Mouse (Mus musculus) midbrain, embryonic 15.5 days (tissue): ENCODE measurements at regions not wholly inside any gene's neighbourhood (a gene's known extent, or its start where the extent isn't known, plus 50 kb on each side); places are given as distances from the start of the nearest gene placed in this dataset.

Experiments used
- ATAC-seq: fragments of 200-750 bp; cut with Nextera tagmentation; replicated peaks from 2 replicates; pipeline ENCODE4 v1.8.0; 2017; ENCODE audit warnings: moderate TSS enrichment
- H3K27ac ChIP-seq: fragments of 300-500 bp; sonication (generic); 2 replicates; pipeline ENCODE4 v1.5.1; 2015; ENCODE audit warnings: mild to moderate bottlenecking, inconsistent platforms
- H3K27me3 ChIP-seq: fragments of 300-500 bp; sonication (generic); replicated peaks from 2 replicates; pipeline ENCODE4 v1.6.1; 2015; ENCODE audit warnings: inconsistent platforms
- H3K36me3 ChIP-seq: fragments of 300-500 bp; sonication (generic); replicated peaks from 2 replicates; pipeline ENCODE4 v1.6.1; 2015; ENCODE audit warnings: inconsistent platforms
- H3K4me1 ChIP-seq: fragments of 300-500 bp; sonication (generic); 2 replicates; pipeline ENCODE4 v1.6.1; 2015; ENCODE audit warnings: inconsistent platforms
- H3K4me2 ChIP-seq: fragments of 300-500 bp; sonication (generic); 2 replicates; pipeline ENCODE4 v1.6.1; 2015; ENCODE audit warnings: inconsistent platforms, mild to moderate bottlenecking, moderate library complexity
- H3K4me3 ChIP-seq: fragments of 300-500 bp; sonication (generic); 2 replicates; pipeline ENCODE4 v1.5.1; 2015; ENCODE audit warnings: mild to moderate bottlenecking, inconsistent platforms
- H3K9ac ChIP-seq: fragments of 300-500 bp; sonication (generic); 2 replicates; pipeline ENCODE4 v1.6.1; 2015; ENCODE audit warnings: mild to moderate bottlenecking, inconsistent platforms
- H3K9me3 ChIP-seq: fragments of 300-500 bp; sonication (generic); 2 replicates; pipeline ENCODE4 v1.6.1; 2016; ENCODE audit warnings: inconsistent platforms
- WGBS: fragments of 180-500 bp; shearing (Covaris S2); methylation state at CpG from one replicate; pipeline ENCODE4 v1.1.7; 2015; ENCODE audit warnings: mixed read lengths; 5-methylcytosine and 5-hydroxymethylcytosine counted together

DNA sequence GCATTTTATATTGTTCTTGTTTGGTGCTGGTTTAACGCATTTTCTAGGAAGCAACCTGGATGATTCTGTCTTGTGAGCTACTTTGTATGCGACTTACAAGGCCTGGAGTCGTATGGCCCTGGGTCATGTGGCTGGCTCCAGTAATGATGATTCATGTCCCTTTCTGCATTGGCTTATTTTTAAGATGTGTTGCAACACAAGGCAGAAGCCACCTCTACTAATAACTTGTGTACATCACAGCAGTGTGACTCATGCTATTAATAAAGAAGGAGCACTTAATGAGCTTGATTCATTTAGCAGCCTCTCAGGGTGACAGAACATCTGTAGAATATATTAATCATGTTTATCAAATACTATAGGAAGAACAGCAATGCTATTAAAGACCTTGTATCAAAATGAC lies 84.0 kb downstream of the Slc5a7 start:
- WGBS = 80% methylated on average over 3 of the region's 3 CpGs
- H3K4me2 ChIP-seq = no peak overlapping the region
- no peaks in the 10 kb centered on the region for H3K27me3 ChIP-seq
- no peaks in the 10 kb centered on the region for H3K4me1 ChIP-seq
- no peaks in the 10 kb centered on the region for H3K36me3 ChIP-seq
- no peak overlapping the region for H3K9ac ChIP-seq
- ATAC-seq = no peak
- H3K9me3 ChIP-seq = no peaks in the 10 kb centered on the region
- H3K27ac ChIP-seq = no peak overlapping the region
- H3K4me3 ChIP-seq = no peak overlapping the region

GRCm38 (mm10) chr17:54201710-54202109 lies 97.1 kb downstream of the Slc5a7 start:
- H3K4me1 ChIP-seq = no peaks in the 10 kb centered on the region
- no peaks in the 10 kb centered on the region for H3K27me3 ChIP-seq
- no peak overlapping the region for H3K4me2 ChIP-seq
- H3K27ac ChIP-seq = no peak overlapping the region
- no peak overlapping the region for H3K4me3 ChIP-seq
- no peaks in the 10 kb centered on the region for H3K9me3 ChIP-seq
- no peaks in the 10 kb centered on the region for H3K36me3 ChIP-seq
- ATAC-seq = peak; percentile 62; the same call in 1 of the 2 replicates
- no peak overlapping the region for H3K9ac ChIP-seq
- 52% methylated on average over 3 of the region's 3 CpGs for WGBS

DNA sequence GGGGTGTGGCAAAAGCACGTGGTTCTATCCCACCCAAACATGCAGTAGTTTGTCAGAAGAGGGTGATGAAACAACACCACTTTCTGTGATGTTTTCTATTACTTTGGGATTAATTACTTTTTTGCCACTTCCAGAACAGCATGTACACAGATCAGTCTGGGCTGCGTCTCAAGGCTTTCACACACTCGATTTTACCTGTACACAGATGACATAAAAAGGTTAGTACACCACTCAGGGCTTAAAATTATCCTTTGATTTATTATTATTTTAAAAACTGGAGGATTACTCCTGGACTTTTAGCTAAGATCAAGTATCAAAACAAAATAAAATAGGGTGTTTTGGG lies 106.6 kb downstream of the Slc5a7 start:
- Histone ChIP-seq H3K9ac (no peak overlapping the region), H3K9me3 (no peaks in the 10 kb centered on the region), H3K36me3 (no peaks in the 10 kb centered on the region), H3K4me3 (no peak overlapping the region), H3K4me2 (no peak overlapping the region), H3K27ac (no peak overlapping the region), H3K4me1 (0 out of 2 replicates have a peak, but pooled peaks cover 5% of the 10 kb centered on the region), H3K27me3 (no peaks in the 10 kb centered on the region)
- 55% methylated on average over 3 of the region's 3 CpGs for WGBS
- no peak; the same call in 1 of the 2 replicates for ATAC-seq

DNA sequence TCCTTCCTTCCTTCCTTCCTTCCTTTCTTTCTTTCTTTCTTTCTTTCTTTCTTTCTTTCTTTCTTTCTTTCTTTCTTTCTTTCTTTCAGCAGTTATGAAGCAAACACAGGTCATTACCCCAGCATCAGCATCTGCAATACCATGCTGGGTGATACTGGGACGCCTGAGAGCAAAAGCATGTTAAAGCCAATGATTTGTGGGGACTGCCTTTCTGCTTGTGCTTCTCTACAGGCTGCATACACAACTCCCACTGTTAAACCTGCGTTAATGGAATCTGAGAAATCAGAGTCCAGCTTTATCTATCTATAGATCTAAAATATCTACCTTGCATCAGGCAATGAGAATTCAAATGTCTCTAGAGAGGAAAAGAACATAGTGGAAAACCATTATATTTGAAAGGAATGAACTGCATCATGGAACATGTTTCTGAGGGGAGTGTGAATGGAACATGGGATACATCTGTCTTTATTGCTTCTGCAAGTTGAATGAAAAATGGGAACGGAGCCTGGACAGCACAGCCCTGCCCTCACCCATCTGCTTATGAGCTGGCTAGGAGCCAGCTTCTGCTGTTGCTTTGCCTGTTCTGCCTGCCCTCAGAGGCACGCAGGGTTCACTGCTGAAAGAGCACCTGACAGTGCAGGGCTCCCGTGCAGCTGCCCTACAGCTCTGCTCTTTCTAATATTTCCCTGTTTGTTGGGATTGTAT lies 107.2 kb downstream of the Slc5a7 start:
- H3K4me2 ChIP-seq = no peak overlapping the region
- 43% methylated on average over 5 of the region's 5 CpGs for WGBS
- no peaks in the 10 kb centered on the region for H3K36me3 ChIP-seq
- ATAC-seq = peak; percentile 96
- H3K4me3 ChIP-seq = no peak overlapping the region
- H3K9ac ChIP-seq = no peak overlapping the region
- H3K27me3 ChIP-seq = no peaks in the 10 kb centered on the region
- H3K4me1 ChIP-seq = 0 out of 2 replicates have a peak, but pooled peaks cover 5% of the 10 kb centered on the region
- H3K9me3 ChIP-seq = no peaks in the 10 kb centered on the region
- no peak overlapping the region for H3K27ac ChIP-seq

GRCm38 (mm10) chr17:54188997-54189553 lies 109.8 kb downstream of the Slc5a7 start:
- Histone ChIP-seq H3K4me2 (no peak overlapping the region), H3K4me1 (0 out of 2 replicates have a peak, but pooled peaks cover 5% of the 10 kb centered on the region), H3K9me3 (no peaks in the 10 kb centered on the region), H3K4me3 (no peak overlapping the region), H3K9ac (no peak overlapping the region), H3K27me3 (no peaks in the 10 kb centered on the region), H3K36me3 (no peaks in the 10 kb centered on the region), H3K27ac (no peak overlapping the region)
- ATAC-seq = no peak

DNA sequence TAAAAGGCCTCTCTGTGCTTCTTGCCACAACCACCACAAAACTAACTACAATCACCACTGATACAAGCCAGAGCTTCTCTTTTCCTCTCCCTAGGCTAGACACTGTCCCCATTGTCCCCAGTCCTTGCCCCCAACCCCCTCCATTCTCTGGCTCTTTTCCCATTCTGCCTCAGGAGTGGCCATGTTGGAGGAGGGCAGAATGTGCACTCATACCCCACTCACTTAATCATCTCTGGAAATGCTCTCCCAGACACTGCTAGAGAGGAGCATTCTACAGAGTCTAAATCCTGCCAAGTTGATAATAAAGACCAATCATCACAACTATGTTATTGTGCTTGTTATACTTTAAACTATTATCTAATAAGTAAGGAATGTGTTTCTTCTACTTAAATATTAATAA lies 116.8 kb downstream of the Slc5a7 start:
- ATAC-seq = no peak

GRCm38 (mm10) chr17:54180563-54180962 lies 118.3 kb downstream of the Slc5a7 start:
- no peak for ATAC-seq
- no peak overlapping the region for H3K27ac ChIP-seq
- H3K27me3 ChIP-seq = no peaks in the 10 kb centered on the region
- no peak overlapping the region for H3K4me2 ChIP-seq
- no peak overlapping the region for H3K9ac ChIP-seq
- no peaks in the 10 kb centered on the region for H3K9me3 ChIP-seq
- 89% methylated on average over 2 of the region's 2 CpGs for WGBS
- no peaks in the 10 kb centered on the region for H3K36me3 ChIP-seq
- H3K4me3 ChIP-seq = no peak overlapping the region
- no peaks in the 10 kb centered on the region for H3K4me1 ChIP-seq

More for the DNA sequence above, 116.8 kb downstream of the Slc5a7 start:
- Histone ChIP-seq H3K9me3 (no peaks in the 10 kb centered on the region), H3K9ac (no peak overlapping the region), H3K4me3 (no peak overlapping the region), H3K4me1 (no peaks in the 10 kb centered on the region), H3K36me3 (no peaks in the 10 kb centered on the region), H3K27ac (no peak overlapping the region), H3K27me3 (no peaks in the 10 kb centered on the region), H3K4me2 (no peak overlapping the region)

GRCm38 (mm10) chr17:54170762-54171161 lies 128.1 kb downstream of the Slc5a7 start:
- WGBS = 67% methylated on average over 1 of the region's 1 CpGs
- Histone ChIP-seq H3K27me3 (no peaks in the 10 kb centered on the region), H3K4me1 (no peaks in the 10 kb centered on the region), H3K27ac (no peak overlapping the region), H3K36me3 (no peaks in the 10 kb centered on the region), H3K9ac (no peak overlapping the region), H3K9me3 (no peaks in the 10 kb centered on the region), H3K4me2 (no peak overlapping the region), H3K4me3 (no peak overlapping the region)
- ATAC-seq = no peak

DNA sequence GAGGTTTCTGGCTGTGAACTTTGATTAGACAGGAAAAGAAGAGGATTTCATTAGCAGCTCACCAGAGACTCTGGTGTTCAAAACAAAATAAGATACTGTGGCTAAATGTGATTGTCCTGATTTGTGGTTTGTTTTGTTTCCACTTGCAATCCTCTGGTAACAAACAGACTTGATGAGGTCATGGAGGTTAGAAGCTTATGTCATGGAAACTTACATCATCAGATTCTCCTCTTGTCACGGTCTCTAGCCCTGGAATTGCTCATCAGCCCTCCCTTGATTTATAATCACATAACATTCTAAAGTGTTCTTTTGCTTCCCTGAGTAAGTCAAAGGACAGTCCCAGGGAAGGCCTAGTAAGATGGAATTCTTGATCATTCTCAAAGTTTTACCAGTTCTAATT lies 130.8 kb downstream of the Slc5a7 start:
- no peak for ATAC-seq
- Histone ChIP-seq H3K36me3 (no peaks in the 10 kb centered on the region), H3K27me3 (no peaks in the 10 kb centered on the region), H3K27ac (no peak overlapping the region), H3K4me3 (no peak overlapping the region), H3K9ac (no peak overlapping the region), H3K4me1 (no peaks in the 10 kb centered on the region), H3K4me2 (no peak overlapping the region), H3K9me3 (no peaks in the 10 kb centered on the region)
- WGBS = 15% methylated on average over 1 of the region's 1 CpGs

GRCm38 (mm10) chr17:54162383-54162782 lies 136.5 kb downstream of the Slc5a7 start:
- Histone ChIP-seq H3K4me1 (no peaks in the 10 kb centered on the region), H3K27me3 (no peaks in the 10 kb centered on the region), H3K27ac (no peak overlapping the region), H3K36me3 (no peaks in the 10 kb centered on the region), H3K9ac (no peak overlapping the region), H3K9me3 (no peaks in the 10 kb centered on the region), H3K4me3 (no peak overlapping the region), H3K4me2 (no peak overlapping the region)
- 85% methylated on average over 2 of the region's 2 CpGs for WGBS
- ATAC-seq = no peak

- H3K4me2 ChIP-seq = no peak overlapping the region
- H3K27me3 ChIP-seq = no peaks in the 10 kb centered on the region
- H3K4me1 ChIP-seq = no peaks in the 10 kb centered on the region
- no peak overlapping the region for H3K9ac ChIP-seq
- no peak overlapping the region for H3K27ac ChIP-seq
- no peaks in the 10 kb centered on the region for H3K9me3 ChIP-seq
- ATAC-seq = no peak
- no peaks in the 10 kb centered on the region for H3K36me3 ChIP-seq
- whole genome bisulfite sequencing = 64% methylated on average over 4 of the region's 4 CpGs
- no peak overlapping the region for H3K4me3 ChIP-seq
Measured at GRCm38 (mm10) chr17:54158753-54159152, 140.1 kb downstream of the Slc5a7 start.

DNA sequence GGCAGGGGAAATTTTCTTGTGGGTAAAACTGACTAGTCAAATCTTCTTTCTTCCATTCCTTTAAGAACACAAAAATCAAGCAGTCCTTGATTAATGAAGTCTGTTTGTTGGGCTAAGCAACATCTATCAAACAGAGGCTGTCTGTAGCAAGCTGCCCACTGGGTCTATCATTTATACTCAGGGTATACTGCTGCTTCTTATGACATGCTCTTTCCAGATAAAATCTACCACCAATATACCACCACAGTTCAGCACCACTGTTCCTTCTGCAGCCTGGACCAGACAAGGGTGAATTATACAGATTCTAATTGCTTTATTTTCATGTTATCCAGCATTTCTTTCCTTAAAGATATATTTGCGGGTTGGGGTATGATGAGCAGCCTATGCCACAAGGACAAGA lies 140.5 kb downstream of the Slc5a7 start:
- WGBS = 87% methylated on average over 1 of the region's 1 CpGs
- Histone ChIP-seq H3K4me2 (no peak overlapping the region), H3K9ac (no peak overlapping the region), H3K4me3 (no peak overlapping the region), H3K27ac (no peak overlapping the region), H3K4me1 (no peaks in the 10 kb centered on the region), H3K9me3 (no peaks in the 10 kb centered on the region), H3K36me3 (no peaks in the 10 kb centered on the region), H3K27me3 (no peaks in the 10 kb centered on the region)
- no peak for ATAC-seq

DNA sequence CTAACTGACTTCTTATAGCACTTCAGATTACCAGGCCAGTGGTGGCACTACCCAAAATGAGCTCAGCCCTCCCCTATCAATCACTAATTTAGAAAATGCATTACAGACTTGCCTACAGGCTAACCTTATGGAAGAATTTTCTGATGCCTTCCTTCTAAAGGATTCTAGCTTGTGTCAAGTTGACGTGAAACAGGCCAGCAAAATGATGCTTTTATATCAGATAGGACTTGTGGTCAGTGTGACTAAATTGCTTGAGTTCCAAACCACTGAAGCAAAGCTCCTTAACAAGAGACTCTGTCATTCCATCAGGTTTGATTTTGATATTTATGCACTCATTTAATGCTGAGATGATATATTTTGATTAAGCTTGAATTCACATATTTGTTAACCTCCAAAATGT lies 143.0 kb downstream of the Slc5a7 start:
- H3K36me3 ChIP-seq = no peaks in the 10 kb centered on the region
- H3K4me2 ChIP-seq = no peak overlapping the region
- no peak for ATAC-seq
- 90% methylated on average over 1 of the region's 1 CpGs for WGBS
- no peak overlapping the region for H3K27ac ChIP-seq
- no peak overlapping the region for H3K9ac ChIP-seq
- H3K4me1 ChIP-seq = no peaks in the 10 kb centered on the region
- H3K4me3 ChIP-seq = no peak overlapping the region
- no peaks in the 10 kb centered on the region for H3K9me3 ChIP-seq
- no peaks in the 10 kb centered on the region for H3K27me3 ChIP-seq
